Mouse (Mus musculus): ENCODE measurements around the gene Cd5.

Cd5 gene

GRCm38 (mm10) chr19:10738811-10739210, at the start of gene Cd5:
Gene Cd5, minus strand, starts transcription at chr19:10739002.
- DNase-seq, result peak; percentile 65

- DNase-seq, result no peak
These were observed 49.4 kb upstream of the Cd5 start for GRCm38 (mm10) chr19:10788242-10788641.

DNA sequence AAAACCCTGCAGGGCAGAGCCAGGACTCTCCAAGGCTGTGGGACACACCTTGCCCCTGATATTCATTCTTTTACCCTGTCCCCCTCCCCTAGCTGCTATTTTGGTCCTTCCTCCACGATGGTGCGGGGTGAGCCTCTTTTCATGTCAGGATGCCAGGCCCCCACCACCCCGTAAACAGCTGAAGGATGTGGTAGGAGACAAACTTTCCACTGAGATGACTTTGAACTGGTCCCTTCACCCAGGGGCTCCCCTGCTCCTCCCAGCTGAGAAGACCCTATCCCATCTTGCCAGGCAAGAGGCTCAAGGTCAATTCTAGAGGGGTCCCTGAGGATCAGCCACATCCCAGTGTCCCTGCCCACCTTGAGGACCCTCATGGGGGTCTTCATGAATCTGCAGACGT, 48.6 kb upstream of the Cd5 start:
- DNase-seq, result no peak

- no peak for DNase-seq
These were observed 48.0 kb upstream of the Cd5 start for GRCm38 (mm10) chr19:10786753-10787152.

GRCm38 (mm10) chr19:10784796-10785459, 46.1 kb upstream of the Cd5 start:
- peak; percentile 67 for DNase-seq

- no peak for DNase-seq
These were observed 45.3 kb upstream of the Cd5 start for GRCm38 (mm10) chr19:10784061-10784460.

DNA sequence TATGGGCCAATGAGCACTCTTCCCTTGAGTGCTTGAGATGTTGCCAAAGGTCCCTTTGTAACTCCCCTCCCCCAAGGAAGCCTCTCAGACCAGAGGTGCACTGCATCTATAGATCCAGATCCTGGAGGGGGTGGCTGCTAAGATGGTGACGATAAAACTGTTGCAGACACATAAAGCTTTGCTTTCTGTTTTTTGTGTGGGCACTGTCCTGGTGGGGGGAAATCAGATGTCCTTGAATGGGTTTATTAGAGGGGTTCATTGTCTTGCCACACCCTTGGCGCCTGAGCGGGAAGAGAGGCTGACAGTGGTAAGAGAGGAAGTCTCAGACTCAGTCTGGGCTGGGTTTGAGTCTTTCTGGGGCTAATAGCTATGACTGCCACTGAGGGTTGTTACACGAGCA, 44.4 kb upstream of the Cd5 start:
- DNase-seq, result no peak

DNA sequence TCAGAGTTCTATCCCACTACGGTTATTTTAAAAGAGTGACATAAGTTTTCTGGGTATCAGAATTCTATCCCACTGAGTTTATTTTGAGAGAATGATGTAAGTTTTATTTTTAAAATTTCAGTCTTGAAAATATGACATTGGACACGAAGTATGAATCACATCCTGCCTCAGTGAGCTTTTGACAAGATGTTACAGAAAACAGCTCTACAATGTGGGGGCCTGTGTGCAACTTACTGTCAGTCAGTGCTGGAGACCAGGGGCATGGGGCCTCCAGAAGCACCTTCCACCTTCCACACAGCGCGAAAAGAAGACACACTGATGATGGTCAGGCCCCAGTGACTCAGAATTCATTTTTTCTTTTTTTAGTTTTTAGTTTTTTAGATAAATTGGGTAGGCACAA, 42.8 kb upstream of the Cd5 start:
- no peak for DNase-seq

GRCm38 (mm10) chr19:10776906-10777305, 38.1 kb upstream of the Cd5 start:
- no peak for DNase-seq

DNA sequence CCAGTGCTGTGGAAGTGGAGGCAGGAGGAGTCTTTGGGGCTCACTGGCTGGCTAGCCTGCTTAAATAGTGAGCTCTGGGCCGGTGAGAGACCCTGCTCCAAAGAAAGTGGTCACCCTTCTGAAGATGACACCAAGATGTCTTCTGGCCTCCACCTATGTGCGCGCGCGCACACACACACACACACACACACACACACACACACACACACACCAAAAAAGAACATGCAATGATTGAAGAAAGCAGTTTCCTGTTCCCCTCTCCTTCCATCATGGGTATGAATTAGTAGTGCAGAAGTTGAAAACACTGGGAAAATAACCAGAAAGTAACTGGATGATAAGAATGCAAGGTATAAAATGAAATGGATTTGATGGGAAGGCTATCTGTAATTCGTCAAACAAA, 35.3 kb upstream of the Cd5 start:
- DNase-seq, result no peak

DNA sequence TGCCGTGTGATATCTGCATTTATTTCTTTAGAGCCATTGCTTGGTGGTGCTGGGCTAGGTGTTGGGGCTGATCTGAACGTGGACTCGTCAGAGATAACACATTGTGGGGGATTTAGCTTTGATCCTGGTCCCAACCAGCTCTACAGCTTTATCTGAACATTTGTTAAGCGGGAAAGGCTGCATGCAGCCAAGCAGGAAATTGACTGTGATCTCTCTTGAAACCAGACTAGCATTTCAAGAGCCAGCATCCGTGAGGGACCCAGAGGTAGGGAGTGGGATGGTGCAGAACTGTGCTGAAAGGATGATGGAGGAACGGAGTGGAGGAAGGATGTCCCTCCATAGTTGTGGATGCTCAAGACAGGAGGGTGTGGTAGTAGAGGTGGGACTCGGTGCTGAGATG, 34.6 kb upstream of the Cd5 start:
- DNase-seq, result peak; percentile 42

GRCm38 (mm10) chr19:10772866-10773265, 34.1 kb upstream of the Cd5 start:
- DNase-seq, result no peak

DNA sequence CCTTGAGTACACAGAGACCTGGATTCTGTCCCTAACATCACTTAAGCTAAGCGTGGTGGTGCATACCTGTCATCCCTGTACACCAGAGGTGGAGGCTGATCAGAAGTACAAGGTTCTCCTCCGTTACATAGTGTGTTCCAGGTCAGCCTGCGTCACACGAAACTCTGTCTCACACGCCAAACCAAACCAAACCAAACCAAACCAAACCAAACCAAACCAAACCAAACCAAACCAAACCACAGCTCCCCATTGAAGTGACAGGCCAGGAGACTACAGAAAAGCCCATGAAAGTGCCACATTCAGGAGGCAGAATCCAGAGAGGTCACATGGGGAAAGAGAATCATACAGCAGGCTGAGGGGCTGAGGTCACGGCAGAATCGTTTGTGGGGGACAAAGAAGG, 33.2 kb upstream of the Cd5 start:
- DNase-seq, result no peak

- no peak for DNase-seq
These were observed 30.8 kb upstream of the Cd5 start for GRCm38 (mm10) chr19:10769429-10770195.

- DNase-seq, result peak; percentile 63
These were observed 30.1 kb upstream of the Cd5 start for GRCm38 (mm10) chr19:10768694-10769428.

DNA sequence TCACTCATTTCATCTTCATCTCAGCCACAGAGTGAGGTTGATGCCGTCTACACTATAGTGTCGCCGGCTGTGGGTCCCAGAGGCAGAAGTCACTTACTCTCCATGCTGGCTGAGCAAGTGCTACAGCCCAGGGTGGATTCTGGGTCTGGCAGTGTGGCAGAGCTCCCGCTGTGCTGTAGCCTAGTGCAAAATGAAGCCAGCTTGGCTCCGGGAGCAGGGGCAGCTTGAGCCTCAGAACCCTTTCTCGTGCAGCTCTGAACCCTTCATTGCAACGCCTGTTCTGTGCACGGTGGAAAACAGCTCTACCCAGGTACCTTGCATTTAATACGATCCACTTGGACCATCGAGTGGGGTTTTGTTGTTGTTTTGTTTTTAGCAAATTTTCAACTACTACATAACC, 28.8 kb upstream of the Cd5 start:
- DNase-seq, result no peak

- DNase-seq, result no peak
These were observed 24.7 kb upstream of the Cd5 start for GRCm38 (mm10) chr19:10763381-10764031.

- DNase-seq, result no peak
These were observed 23.7 kb upstream of the Cd5 start for GRCm38 (mm10) chr19:10762468-10762867.

GRCm38 (mm10) chr19:10761794-10762415, 23.1 kb upstream of the Cd5 start:
- no peak for DNase-seq

DNA sequence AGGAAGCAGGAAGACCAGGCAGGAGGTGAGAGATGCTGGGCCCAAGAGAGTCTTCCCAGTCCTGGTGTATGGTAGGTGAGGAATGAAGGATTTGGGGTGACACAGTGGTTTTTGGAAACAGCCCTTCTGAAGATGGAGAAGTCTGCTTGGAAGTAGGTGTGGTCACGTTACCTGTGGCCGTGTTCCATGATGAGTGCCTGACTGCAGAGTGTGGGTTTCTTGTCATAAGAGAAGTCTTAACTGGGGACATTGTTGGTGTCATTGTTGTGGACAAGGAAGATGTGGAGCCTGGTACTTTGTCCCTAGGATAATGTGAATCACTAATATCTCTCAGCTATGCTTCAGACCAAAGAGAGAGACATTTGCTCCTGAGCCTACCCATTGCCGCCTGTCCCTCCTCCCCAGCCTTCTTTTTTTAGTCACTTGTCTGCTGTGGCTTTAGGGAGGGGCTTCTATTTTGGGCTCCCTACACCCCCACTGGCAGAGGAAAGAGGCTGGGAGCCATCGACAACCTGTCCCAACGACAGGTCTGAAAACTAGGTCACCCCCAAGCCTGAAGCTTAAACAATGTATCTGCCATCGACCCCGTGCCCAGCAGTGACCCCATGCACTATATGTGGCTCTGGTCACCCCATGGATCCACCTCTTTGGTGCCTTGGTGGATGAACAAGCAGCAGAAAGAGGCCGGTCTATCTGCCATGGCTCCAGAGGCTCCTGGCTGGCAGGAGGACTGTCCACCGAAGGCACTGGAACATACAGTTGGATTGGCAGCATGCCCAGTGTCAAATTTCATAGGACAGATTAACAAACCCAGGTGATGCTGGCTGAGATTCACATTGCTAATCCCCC, 21.4 kb upstream of the Cd5 start:
- no peak for DNase-seq

DNA sequence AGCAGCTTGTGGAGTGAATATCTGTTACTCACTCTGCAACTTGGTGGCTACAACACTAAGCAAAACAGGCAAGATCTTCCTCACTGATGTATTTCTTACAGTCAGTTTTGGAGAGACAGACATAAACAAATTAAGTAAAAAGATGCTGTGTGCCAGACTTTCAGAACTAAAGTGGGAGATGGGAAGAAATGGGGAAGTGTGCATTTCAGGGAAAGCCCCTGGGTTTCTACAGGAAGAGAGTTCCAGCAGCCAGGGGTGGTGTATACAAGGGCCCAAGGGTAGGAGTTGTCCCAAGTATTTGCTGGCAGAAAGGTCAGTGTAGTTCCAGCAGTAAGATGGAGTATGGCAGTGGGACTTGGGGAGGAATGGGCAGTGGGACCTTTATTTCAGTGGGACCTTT, 20.7 kb upstream of the Cd5 start:
- no peak for DNase-seq

DNA sequence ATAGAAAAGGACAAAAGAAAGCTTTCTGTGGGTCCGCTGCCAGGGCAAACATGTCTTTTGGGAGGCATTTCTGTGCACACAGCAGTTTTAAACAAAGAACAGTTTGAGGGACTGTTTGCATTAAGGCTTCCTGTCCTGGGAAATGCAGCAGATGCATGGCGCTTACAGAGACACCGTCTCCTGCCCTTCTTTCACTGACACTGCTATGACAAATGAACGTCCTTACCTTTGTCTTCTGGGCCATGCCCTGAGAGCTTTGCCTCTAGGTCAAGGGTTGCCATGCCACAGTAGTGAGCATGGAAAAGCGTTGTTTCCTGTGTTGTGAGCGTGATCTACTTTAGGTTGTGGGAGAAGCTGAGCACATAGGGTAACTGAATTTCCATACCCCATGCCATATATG, 19.9 kb upstream of the Cd5 start:
- DNase-seq, result no peak

All from layer of hippocampus, adult 9-11 months (tissue).